Mouse (Mus musculus): ENCODE measurements around the gene Cbr1. TPM values are rescaled to one million over a fixed set of nuclear protein-coding genes. Genes with fewer than 3 reads are reported as not detected.

The Cbr1 gene
- total and polyA plus RNA-seq, 3 experiments: 1.1 to 8.9 (median 1.7) TPM

- Histone ChIP-seq H3K9ac (ENCODE audit: insufficient read depth, low read depth) (no peak overlapping the region), H3K4me2 (ENCODE audit: insufficient read depth, low read depth, poor library complexity, severe bottlenecking) (no peak overlapping the region), H3K27me3 (replicated peaks) (no peaks in the 10 kb centered on the region), H3K27ac (ENCODE audit: insufficient read depth, low read depth) (no peak overlapping the region), H3K4me1 (ENCODE audit: control insufficient read depth in 1 of 2, insufficient read depth in 2 of 2) (peaks cover 0 to 12% of the 10 kb centered on the region in 2 experiments; a peak in 2 of 4 replicates), H3K79me2 (replicated peaks; ENCODE audit: control insufficient read depth, extremely low read depth, insufficient read depth, poor library complexity, severe bottlenecking) (no peaks in the 10 kb centered on the region), H3K4me3 (replicated peaks in 1 of 3; ENCODE audit: low read depth in 2 of 3, low read length in 2 of 3, poor library complexity in 1 of 3) (no peak overlapping the region), H3K36me3 (replicated peaks in 1 of 2; ENCODE audit: control insufficient read depth in 1 of 2, insufficient read depth in 1 of 2, low read length in 1 of 2) (peaks cover 34 to 78% of the 10 kb centered on the region in 2 experiments), H3K9me3 (replicated peaks; ENCODE audit: low read length) (no peaks in the 10 kb centered on the region)
- no peak for DNase-seq (ENCODE audit: extremely low read depth)
- in situ Hi-C loops (cut with MboI; ENCODE audit: low pct_ligation_motif_present, low pct_unique_long_range_greater_than_20kb, low sequenced_read_pairs) (no loop called here), dilution Hi-C loops (cut with MboI; ENCODE audit: extremely low pct_ligation_motif_present, extremely low pct_unique_long_range_greater_than_20kb, low sequenced_read_pairs) (no loop called here)
- no peak for TF ChIP-seq POLR2AphosphoS2 (IDR thresholded peaks at IDR 0.05; ENCODE audit: low read depth, low read length)
- no peak for TF ChIP-seq TBP (conservative IDR thresholded peaks at IDR 0.05; ENCODE audit: low read depth, low read length)
- TF ChIP-seq MAFK (IDR thresholded peaks at IDR 0.05; ENCODE audit: insufficient replicate concordance, low read length): no peak
- TF ChIP-seq ZKSCAN1 (IDR thresholded peaks at IDR 0.05; ENCODE audit: borderline replicate concordance, low read depth, low read length): no peak
- TF ChIP-seq CHD2 (IDR thresholded peaks at IDR 0.05; ENCODE audit: low read length): no peak
- TF ChIP-seq UBTF (IDR thresholded peaks at IDR 0.05; ENCODE audit: low read depth, low read length): no peak
- no peak for TF ChIP-seq NELFE (IDR thresholded peaks at IDR 0.05; ENCODE audit: low read depth, low read length)
- no peak for TF ChIP-seq BHLHE40 (IDR thresholded peaks at IDR 0.05; ENCODE audit: low read depth, low read length)
- no peak for TF ChIP-seq CHD1 (IDR thresholded peaks at IDR 0.05; ENCODE audit: low read depth, low read length)
- TF ChIP-seq USF2 (conservative IDR thresholded peaks at IDR 0.05; ENCODE audit: low read depth, low read length): no peak
- TF ChIP-seq E2F4 (IDR thresholded peaks at IDR 0.05; ENCODE audit: insufficient replicate concordance, low read depth, low read length): no peak
- TF ChIP-seq HCFC1 (IDR thresholded peaks at IDR 0.05; ENCODE audit: low read depth, low read length): no peak
Measured at GRCm38 (mm10) chr16:93597551-93597950, 8.1 kb upstream of the Cbr1 start.

- in situ Hi-C loops (cut with MboI; ENCODE audit: low pct_ligation_motif_present, low pct_unique_long_range_greater_than_20kb, low sequenced_read_pairs): no loop called here
- H3K4me1 ChIP-seq (ENCODE audit: control insufficient read depth in 1 of 2, insufficient read depth in 2 of 2): peaks cover 2 to 21% of the 10 kb centered on the region in 2 experiments
- no peak for TF ChIP-seq RAD21 (IDR thresholded peaks at IDR 0.05; ENCODE audit: low read depth, low read length)
- no peak for TF ChIP-seq JUND (conservative IDR thresholded peaks at IDR 0.05; ENCODE audit: low read depth, low read length)
- TF ChIP-seq NRF1 (IDR thresholded peaks at IDR 0.05; ENCODE audit: low read depth, low read length): no peak
- no peak for TF ChIP-seq TCF12 (IDR thresholded peaks at IDR 0.05; ENCODE audit: low read depth, low read length)
- TF ChIP-seq SIN3A (IDR thresholded peaks at IDR 0.05; ENCODE audit: low read length): no peak
- no peaks in the 10 kb centered on the region for H3K79me2 ChIP-seq (replicated peaks; ENCODE audit: control insufficient read depth, extremely low read depth, insufficient read depth, poor library complexity, severe bottlenecking)
- H3K27me3 ChIP-seq (replicated peaks): no peaks in the 10 kb centered on the region
- H3K9ac ChIP-seq (ENCODE audit: insufficient read depth, low read depth): no peak overlapping the region
- no peaks in the 10 kb centered on the region for H3K9me3 ChIP-seq (replicated peaks; ENCODE audit: low read length)
- H3K27ac ChIP-seq (ENCODE audit: insufficient read depth, low read depth): no peak overlapping the region
- no peak overlapping the region for H3K4me3 ChIP-seq (replicated peaks in 1 of 3; ENCODE audit: low read depth in 2 of 3, low read length in 2 of 3, poor library complexity in 1 of 3)
- dilution Hi-C loops (cut with MboI; ENCODE audit: extremely low pct_ligation_motif_present, extremely low pct_unique_long_range_greater_than_20kb, low sequenced_read_pairs): no loop called here
- peaks cover 24 to 63% of the 10 kb centered on the region in 2 experiments for H3K36me3 ChIP-seq (replicated peaks in 1 of 2; ENCODE audit: control insufficient read depth in 1 of 2, insufficient read depth in 1 of 2, low read length in 1 of 2)
- no peak for DNase-seq (ENCODE audit: extremely low read depth)
- no peak overlapping the region for H3K4me2 ChIP-seq (ENCODE audit: insufficient read depth, low read depth, poor library complexity, severe bottlenecking)
Measured at GRCm38 (mm10) chr16:93599461-93599860, 6.2 kb upstream of the Cbr1 start.
